Mouse (Mus musculus): ENCODE results near the gene Cldn13. TPM values are rescaled to one million over a fixed set of nuclear protein-coding genes. Genes with fewer than 3 reads are reported as not detected.

Gene Cldn13
- polyA plus RNA-seq, 1 experiment from 2014 or later: 0.29 TPM

GRCm38 (mm10) chr5:134911901-134912300, 3.4 kb downstream of the Cldn13 start:
- no peak overlapping the region for H3K27ac ChIP-seq (replicated peaks)
- no peak for DNase-seq (ENCODE audit: low spot score)
- H3K36me3 ChIP-seq (ENCODE audit: control insufficient read depth, insufficient read depth, low read length): no peaks in the 10 kb centered on the region

GRCm38 (mm10) chr5:134907135-134907534, 8.2 kb downstream of the Cldn13 start:
- Histone ChIP-seq H3K9ac (ENCODE audit: low read length) (no peak overlapping the region), H3K36me3 (ENCODE audit: control insufficient read depth, insufficient read depth, low read length) (no peaks in the 10 kb centered on the region), H3K27ac (replicated peaks) (no peak overlapping the region), H3K4me1 (replicated peaks; ENCODE audit: control insufficient read depth, insufficient read depth) (no peaks in the 10 kb centered on the region), H3K27me3 (ENCODE audit: control insufficient read depth, insufficient read depth, low read length) (no peaks in the 10 kb centered on the region), H3K4me2 (replicated peaks; ENCODE audit: low read depth) (no peak overlapping the region), H3K9me3 (ENCODE audit: control insufficient read depth, low read length) (no peaks in the 10 kb centered on the region), H3K4me3 (ENCODE audit: low read depth, low read length) (no peak overlapping the region)
- peak; percentile 97 for DNase-seq (ENCODE audit: low spot score)
- ATAC-seq (ENCODE audit: low FRiP score, low TSS enrichment): peak; percentile 87
- TF ChIP-seq CTCF (IDR thresholded peaks at IDR 0.05; ENCODE audit: low read depth) (peak; percentile 99), EP300 (optimal IDR thresholded peaks at IDR 0.05) (no peak)
- under 1% methylated on average over 13 of the region's 13 CpGs for WGBS

More at GRCm38 (mm10) chr5:134911901-134912300, 3.4 kb downstream of the Cldn13 start:
- H3K4me2 ChIP-seq (replicated peaks; ENCODE audit: low read depth): no peak overlapping the region
- no peaks in the 10 kb centered on the region for H3K9me3 ChIP-seq (ENCODE audit: control insufficient read depth, low read length)
- no peaks in the 10 kb centered on the region for H3K27me3 ChIP-seq (ENCODE audit: control insufficient read depth, insufficient read depth, low read length)
- no peak for ATAC-seq (ENCODE audit: low FRiP score, low TSS enrichment)
- TF ChIP-seq EP300 (optimal IDR thresholded peaks at IDR 0.05) (no peak), CTCF (IDR thresholded peaks at IDR 0.05; ENCODE audit: low read depth) (no peak)
- no peaks in the 10 kb centered on the region for H3K4me1 ChIP-seq (replicated peaks; ENCODE audit: control insufficient read depth, insufficient read depth)
- 69% methylated on average over 2 of the region's 2 CpGs for WGBS
- H3K9ac ChIP-seq (ENCODE audit: low read length): no peak overlapping the region
- H3K4me3 ChIP-seq (ENCODE audit: low read depth, low read length): no peak overlapping the region

DNA sequence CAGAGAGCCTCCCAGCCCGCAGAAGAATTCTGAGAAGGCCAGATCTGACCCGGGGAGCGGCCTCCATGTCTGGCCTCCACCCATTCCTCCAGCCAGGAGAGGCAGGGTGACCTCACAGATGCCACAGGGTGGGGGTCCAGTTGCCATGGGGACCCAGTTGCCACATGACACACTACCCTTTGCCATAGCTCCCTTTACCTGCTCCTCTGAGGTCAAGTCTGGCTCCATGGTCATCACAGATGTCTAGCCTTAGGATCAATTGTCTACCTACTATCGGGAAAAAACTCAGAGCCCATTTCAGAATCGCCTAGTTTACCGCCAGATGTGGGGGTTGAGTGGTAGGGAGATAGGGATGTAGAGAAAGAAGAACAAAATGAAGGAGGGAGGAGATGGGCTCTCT, 8.7 kb downstream of the Cldn13 start, which contains the start of gene Tmem270:
TSS of gene Tmem270 (minus strand) at position 101 of the 400 bp plus-strand sequence.
- Histone ChIP-seq H3K36me3 (ENCODE audit: control insufficient read depth, insufficient read depth, low read length) (no peaks in the 10 kb centered on the region), H3K9ac (ENCODE audit: low read length) (no peak within 1 kb of the TSS), H3K4me3 (ENCODE audit: low read depth, low read length) (no peak within 1 kb of the TSS), H3K4me1 (replicated peaks; ENCODE audit: control insufficient read depth, insufficient read depth) (no peaks in the 10 kb centered on the region), H3K9me3 (ENCODE audit: control insufficient read depth, low read length) (no peaks in the 10 kb centered on the region), H3K4me2 (replicated peaks; ENCODE audit: low read depth) (no peak within 1 kb of the TSS), H3K27me3 (ENCODE audit: control insufficient read depth, insufficient read depth, low read length) (no peaks in the 10 kb centered on the region), H3K27ac (replicated peaks) (no peak within 1 kb of the TSS)
- TF ChIP-seq EP300 (optimal IDR thresholded peaks at IDR 0.05) (no peak), CTCF (IDR thresholded peaks at IDR 0.05; ENCODE audit: low read depth) (no peak)
- ATAC-seq (ENCODE audit: low FRiP score, low TSS enrichment): no peak
- DNase-seq (ENCODE audit: low spot score): no peak
- WGBS: 80% methylated on average over 6 of the region's 6 CpGs

DNA sequence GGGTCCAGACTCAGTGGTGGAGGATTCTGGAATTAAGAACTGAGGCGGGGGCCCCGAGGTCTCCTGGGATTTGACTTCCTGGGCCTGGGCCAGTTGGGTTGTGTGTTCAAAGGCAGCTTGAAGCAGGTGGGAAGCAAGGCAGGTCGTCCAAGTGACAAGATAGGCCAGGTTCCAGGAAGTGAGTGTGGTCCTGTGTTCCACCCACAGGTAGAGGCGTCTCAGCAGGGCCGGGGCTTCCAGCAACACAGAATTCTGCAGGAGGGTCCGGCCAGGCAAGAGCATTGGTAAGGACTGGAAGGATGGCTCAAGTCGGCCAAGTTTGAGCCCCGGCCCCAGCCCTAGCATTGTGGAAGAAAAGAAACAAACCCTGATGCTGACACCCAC, 13.7 kb downstream of the Cldn13 start:
- H3K4me1 ChIP-seq (replicated peaks; ENCODE audit: control insufficient read depth, insufficient read depth): peaks cover 5% of the 10 kb centered on the region
- no peak overlapping the region for H3K9ac ChIP-seq (ENCODE audit: low read length)
- H3K4me3 ChIP-seq (ENCODE audit: low read depth, low read length): no peak overlapping the region
- no peak overlapping the region for H3K27ac ChIP-seq (replicated peaks)
- WGBS: 66% methylated on average over 8 of the region's 8 CpGs
- no peaks in the 10 kb centered on the region for H3K9me3 ChIP-seq (ENCODE audit: control insufficient read depth, low read length)
- ATAC-seq (ENCODE audit: low FRiP score, low TSS enrichment): no peak
- H3K4me2 ChIP-seq (replicated peaks; ENCODE audit: low read depth): no peak overlapping the region
- H3K27me3 ChIP-seq (ENCODE audit: control insufficient read depth, insufficient read depth, low read length): no peaks in the 10 kb centered on the region
- no peaks in the 10 kb centered on the region for H3K36me3 ChIP-seq (ENCODE audit: control insufficient read depth, insufficient read depth, low read length)
- DNase-seq (ENCODE audit: low spot score): no peak
- TF ChIP-seq CTCF (IDR thresholded peaks at IDR 0.05; ENCODE audit: low read depth) (no peak), EP300 (optimal IDR thresholded peaks at IDR 0.05) (no peak)

DNA sequence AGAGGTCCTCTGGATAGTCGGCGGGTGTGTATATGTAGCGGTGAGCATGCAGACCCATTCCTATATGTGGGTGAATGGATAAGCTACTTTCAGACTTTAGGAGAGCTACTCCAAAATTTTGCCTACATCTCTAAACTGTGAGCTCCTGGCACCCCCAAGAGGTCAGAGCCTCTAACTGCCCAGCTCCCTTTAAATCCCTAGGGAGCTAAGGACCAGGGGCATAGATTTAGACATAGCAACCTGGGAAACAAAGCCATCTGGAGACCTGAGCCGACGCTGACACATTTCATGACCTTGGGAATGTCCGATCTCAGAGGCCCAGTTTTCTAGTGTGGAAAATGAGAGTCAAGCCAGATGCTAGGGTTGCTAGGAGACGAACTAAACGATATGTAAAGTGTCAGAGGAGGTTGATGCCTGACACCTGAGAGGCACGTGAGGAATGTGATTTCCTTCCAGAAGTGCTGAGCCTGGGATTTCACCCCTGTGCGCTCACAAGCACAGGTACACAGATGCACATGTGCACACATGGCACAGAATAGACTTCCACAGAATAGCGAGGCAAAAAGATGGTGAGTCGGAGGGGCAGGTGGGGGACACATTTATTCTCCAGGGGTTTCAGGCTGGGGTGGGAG, 14.2 kb downstream of the Cldn13 start:
- no peak overlapping the region for H3K4me2 ChIP-seq (replicated peaks; ENCODE audit: low read depth)
- H3K27ac ChIP-seq (replicated peaks): no peak overlapping the region
- 27% methylated on average over 12 of the region's 12 CpGs for WGBS
- TF ChIP-seq CTCF (IDR thresholded peaks at IDR 0.05; ENCODE audit: low read depth) (peak; percentile 83), EP300 (optimal IDR thresholded peaks at IDR 0.05) (no peak)
- H3K9me3 ChIP-seq (ENCODE audit: control insufficient read depth, low read length): no peaks in the 10 kb centered on the region
- peaks cover 5% of the 10 kb centered on the region for H3K4me1 ChIP-seq (replicated peaks; ENCODE audit: control insufficient read depth, insufficient read depth)
- no peaks in the 10 kb centered on the region for H3K27me3 ChIP-seq (ENCODE audit: control insufficient read depth, insufficient read depth, low read length)
- H3K4me3 ChIP-seq (ENCODE audit: low read depth, low read length): no peak overlapping the region
- H3K36me3 ChIP-seq (ENCODE audit: control insufficient read depth, insufficient read depth, low read length): no peaks in the 10 kb centered on the region
- no peak overlapping the region for H3K9ac ChIP-seq (ENCODE audit: low read length)
- ATAC-seq (ENCODE audit: low FRiP score, low TSS enrichment): peak; percentile 54; the same call in 1 of the 2 replicates
- peak; percentile 40 for DNase-seq (ENCODE audit: low spot score)

DNA sequence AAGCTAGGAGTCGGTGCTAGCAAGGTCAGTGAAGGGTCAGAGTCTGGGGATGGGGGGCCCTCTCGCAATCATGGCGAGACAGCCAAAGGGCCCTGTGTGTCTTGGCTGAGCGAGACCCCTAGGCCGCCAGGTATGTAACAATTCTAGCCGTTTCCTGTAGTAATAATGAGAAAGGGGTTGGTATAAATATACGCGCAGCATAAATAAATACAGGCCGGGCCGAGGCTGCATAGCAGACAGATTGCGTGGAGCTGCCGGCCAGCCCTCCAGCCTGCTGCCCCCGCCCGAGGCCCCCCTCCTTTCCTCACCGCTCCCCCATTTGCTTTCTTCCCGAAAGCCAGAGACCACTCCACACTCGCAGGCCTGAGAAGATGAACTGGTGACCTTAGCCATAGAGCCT, 17.7 kb downstream of the Cldn13 start:
- Histone ChIP-seq H3K4me1 (replicated peaks; ENCODE audit: control insufficient read depth, insufficient read depth) (peaks cover 5% of the 10 kb centered on the region), H3K9me3 (ENCODE audit: control insufficient read depth, low read length) (no peaks in the 10 kb centered on the region), H3K4me3 (ENCODE audit: low read depth, low read length) (no peak overlapping the region), H3K9ac (ENCODE audit: low read length) (peak overlapping the region; percentile 27; the same call in 1 of the 2 replicates), H3K27ac (replicated peaks) (peak overlapping the region; percentile 30), H3K27me3 (ENCODE audit: control insufficient read depth, insufficient read depth, low read length) (no peaks in the 10 kb centered on the region), H3K4me2 (replicated peaks; ENCODE audit: low read depth) (no peak overlapping the region), H3K36me3 (ENCODE audit: control insufficient read depth, insufficient read depth, low read length) (no peaks in the 10 kb centered on the region)
- TF ChIP-seq EP300 (optimal IDR thresholded peaks at IDR 0.05) (no peak), CTCF (IDR thresholded peaks at IDR 0.05; ENCODE audit: low read depth) (no peak)
- DNase-seq (ENCODE audit: low spot score) (no peak), ATAC-seq (ENCODE audit: low FRiP score, low TSS enrichment) (peak; percentile 52; the same call in 1 of the 2 replicates)
- 21% methylated on average over 17 of the region's 17 CpGs for WGBS
